Mouse (Mus musculus): ENCODE results near the gene Olfr56.
"Not testable (repeated sequence)": the region's sequence is repeated elsewhere in the genome, so short reads cannot be mapped to it uniquely, and the experiment has no call there.

DNA sequence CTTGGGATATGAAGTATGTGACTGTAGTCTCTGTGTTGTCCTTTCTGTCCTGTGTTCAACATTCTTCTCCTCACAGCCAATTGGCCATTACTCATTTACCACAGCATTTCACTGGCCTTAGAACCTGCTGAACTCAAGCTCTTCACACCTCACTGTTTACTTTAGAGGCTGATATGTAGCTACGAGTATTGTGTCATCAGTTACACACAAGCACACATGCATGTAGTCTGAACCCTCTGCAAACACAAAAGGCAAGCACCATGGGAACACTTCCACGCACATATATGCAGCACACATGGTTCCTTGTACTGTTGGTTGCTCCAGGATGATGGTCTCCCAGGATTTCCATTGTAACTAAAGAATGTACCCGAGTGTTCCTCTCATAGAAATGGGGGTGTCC, 43.4 kb upstream of the Olfr56 start:
- TF ChIP-seq CTCF (IDR thresholded peaks at IDR 0.05; ENCODE audit: low read depth); EP300 (optimal IDR thresholded peaks at IDR 0.05): not testable (repeated sequence)

Data from stomach, postnatal 0 days (tissue).